Mouse (Mus musculus): ENCODE measurements around the gene Zfyve9. TPM values are rescaled to one million over a fixed set of nuclear protein-coding genes. Genes with fewer than 3 reads are reported as not detected.

Gene Zfyve9
- polyA plus RNA-seq, 1 experiment from 2014 or later, result 3.4 TPM

Other genes starting within 250 kb of the Zfyve9 start
- 75.5 and 88.7 TPM in 2 replicates for gene Prpf38a, start 201.5 kb downstream of the Zfyve9 start, polyA plus RNA-seq (2016; fragmentation: Nextera tagmentation; extraction: Ambion mirVana)
- 11.7 and 14.3 TPM in 2 replicates for gene Orc1, start 201.4 kb downstream of the Zfyve9 start, polyA plus RNA-seq (2016; fragmentation: Nextera tagmentation; extraction: Ambion mirVana)
- 23.1 and 24.7 TPM in 2 replicates for gene Cc2d1b, start 160.9 kb downstream of the Zfyve9 start, polyA plus RNA-seq (2016; fragmentation: Nextera tagmentation; extraction: Ambion mirVana)
- 0.92 and 1.4 TPM in 2 replicates for gene 3110021N24Rik, start 61.1 kb downstream of the Zfyve9 start, polyA plus RNA-seq (2016; fragmentation: Nextera tagmentation; extraction: Ambion mirVana)
- gene Btf3l4, start 52.8 kb upstream of the Zfyve9 start, polyA plus RNA-seq (2016; fragmentation: Nextera tagmentation; extraction: Ambion mirVana), result 160 and 165 TPM in 2 replicates
- gene Txndc12, start 53.8 kb upstream of the Zfyve9 start, polyA plus RNA-seq (2016; fragmentation: Nextera tagmentation; extraction: Ambion mirVana), result 101 and 106 TPM in 2 replicates
- 38.5 and 57.3 TPM in 2 replicates for gene Kti12, start 67.0 kb upstream of the Zfyve9 start, polyA plus RNA-seq (2016; fragmentation: Nextera tagmentation; extraction: Ambion mirVana)
- 1.2 and 1.4 TPM in 2 replicates for gene A730015C16Rik, start 67.8 kb upstream of the Zfyve9 start, polyA plus RNA-seq (2016; fragmentation: Nextera tagmentation; extraction: Ambion mirVana)
- 10.6 and 15.7 TPM in 2 replicates for gene Rab3b, start 98.3 kb upstream of the Zfyve9 start, polyA plus RNA-seq (2016; fragmentation: Nextera tagmentation; extraction: Ambion mirVana)
- gene Nrd1, start 219.9 kb upstream of the Zfyve9 start, polyA plus RNA-seq (2016; fragmentation: Nextera tagmentation; extraction: Ambion mirVana), result 54.4 and 62.4 TPM in 2 replicates